ENCODE assay signal across 27 mouse cellular contexts in the genomic region with DNA sequence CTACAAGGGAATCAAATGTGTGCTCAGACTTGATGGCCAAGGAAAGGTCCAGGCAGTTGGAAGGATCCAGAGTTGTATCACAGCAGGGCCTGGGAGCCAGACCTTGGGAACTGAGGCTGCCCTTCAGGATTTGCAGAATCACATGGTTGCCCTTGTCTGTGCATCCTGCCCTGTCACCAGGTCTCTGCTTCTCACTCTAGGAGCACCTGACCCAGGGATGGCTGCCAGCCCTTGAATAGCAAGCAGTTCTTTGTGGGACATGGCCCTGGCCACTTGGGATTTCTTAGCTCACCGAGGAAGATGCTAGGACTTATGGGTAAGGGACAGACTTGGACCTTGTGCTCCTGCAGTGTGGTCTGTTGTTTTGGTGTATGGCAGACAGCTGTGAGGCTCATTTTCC. TPM values are rescaled to one million over a fixed set of nuclear protein-coding genes. Genes with fewer than 3 reads are reported as not detected.
DNase-seq lines count a peak whose midpoint lies in the region; ATAC-seq lines count a peak whose summit lies in the region.
"Had no signal": no experiment of that assay in that cellular context is flagged by ENCODE, and none has a peak within 500 bp of the region (broad histone marks: within the 10 kb centered on the region; RNA-seq: fewer than 3 reads in every experiment).

No protein-coding gene starts in this region.

- no peaks in the 10 kb centered on the region for H3K27me3 ChIP-seq in heart, embryonic 11.5 days (ENCODE audit: control insufficient read depth, insufficient read depth, low read length)
- no peaks in the 10 kb centered on the region for H3K27me3 ChIP-seq in heart, embryonic 16.5 days (ENCODE audit: control insufficient read depth, insufficient read depth, low read length)
- H3K27me3 ChIP-seq: CH12.LX; forebrain, embryonic 15.5 days; hindbrain, embryonic 15.5 days; limb, embryonic 12.5 days; liver, embryonic 15.5 days had no signal

- peak overlapping the region; percentile 25; the same call in 1 of the 2 replicates for H3K27ac ChIP-seq in heart, embryonic 11.5 days (ENCODE audit: low read depth, low read length)
- H3K27ac ChIP-seq in heart, embryonic 16.5 days (ENCODE audit: low read length), result peak overlapping the region; percentile 57
- H3K27ac ChIP-seq: forebrain, embryonic 15.5 days; hindbrain, embryonic 10.5 days; hindbrain, embryonic 15.5 days; layer of hippocampus, adult 2 months; left cerebral cortex, adult 2 months; limb, embryonic 12.5 days; liver, embryonic 15.5 days had no signal

- no peak overlapping the region for H3K4me3 ChIP-seq in heart, embryonic 11.5 days (ENCODE audit: low read depth, low read length)
- no peak overlapping the region for H3K4me3 ChIP-seq in heart, embryonic 16.5 days (ENCODE audit: low read length)
- H3K4me3 ChIP-seq: forebrain, embryonic 15.5 days; hindbrain, embryonic 10.5 days; hindbrain, embryonic 15.5 days; layer of hippocampus, adult 2 months; left cerebral cortex, adult 2 months; limb, embryonic 12.5 days; liver, embryonic 15.5 days had no signal

- peaks cover 54% of the 10 kb centered on the region for H3K4me1 ChIP-seq in heart, embryonic 11.5 days (ENCODE audit: control insufficient read depth, insufficient read depth, low read length)
- peaks cover 64% of the 10 kb centered on the region for H3K4me1 ChIP-seq in heart, embryonic 16.5 days (ENCODE audit: control insufficient read depth, insufficient read depth, low read length)

- no peak overlapping the region for H3K9ac ChIP-seq in heart, embryonic 11.5 days (ENCODE audit: low read depth, low read length)
- H3K9ac ChIP-seq in heart, embryonic 16.5 days (ENCODE audit: low read length), result peak overlapping the region; percentile 29; the same call in 1 of the 2 replicates
- H3K9ac ChIP-seq: forebrain, embryonic 15.5 days; hindbrain, embryonic 15.5 days; limb, embryonic 12.5 days; liver, embryonic 15.5 days; lung, embryonic 14.5 days had no signal

- intact Hi-C loops in heart, postnatal 14 days (cut with DNase I), result no loop called here

- H3K9me3 ChIP-seq in heart, embryonic 11.5 days (replicated peaks; ENCODE audit: control insufficient read depth, low read length), result no peaks in the 10 kb centered on the region
- no peaks in the 10 kb centered on the region for H3K9me3 ChIP-seq in heart, embryonic 16.5 days (replicated peaks; ENCODE audit: control insufficient read depth, low read length)
- H3K9me3 ChIP-seq: forebrain, embryonic 15.5 days; hindbrain, embryonic 10.5 days; hindbrain, embryonic 15.5 days; limb, embryonic 12.5 days; liver, embryonic 15.5 days had no signal

- peak; percentile 45 for DNase-seq in adrenal gland, postnatal 14 days
- no peak for DNase-seq in adrenal gland, adult 8-10 months
- DNase-seq in heart, postnatal 4 days, result no peak
- DNase-seq in heart, postnatal 14 days, result no peak
- DNase-seq in kidney, postnatal 25 days, result peak; percentile 57 to 78
- DNase-seq in kidney, postnatal 10 days, result no peak
- DNase-seq: adrenal gland, adult 2 months; cerebellum, adult 9-10 months; cerebellum, postnatal 36 days; kidney, adult 8-10 months; lung, embryonic 14.5 days; lung, postnatal 14 days; midbrain, embryonic 14.5 days; thymus, adult 2 months; thymus, postnatal 36 days had no signal

- H3K36me3 ChIP-seq in heart, embryonic 11.5 days (ENCODE audit: control insufficient read depth, insufficient read depth, low read length), result peaks cover 3% of the 10 kb centered on the region; the same call in 1 of the 2 replicates
- H3K36me3 ChIP-seq in heart, embryonic 16.5 days (ENCODE audit: control insufficient read depth, insufficient read depth), result peaks cover 6% of the 10 kb centered on the region; the same call in 1 of the 2 replicates
- H3K36me3 ChIP-seq: forebrain, embryonic 15.5 days; hindbrain, embryonic 15.5 days; liver, embryonic 15.5 days had no signal

- H3K4me2 ChIP-seq in heart, embryonic 11.5 days, result no peak overlapping the region
- H3K4me2 ChIP-seq in heart, embryonic 16.5 days (ENCODE audit: low read depth, low read length), result no peak overlapping the region
- H3K4me2 ChIP-seq: forebrain, embryonic 15.5 days; hindbrain, embryonic 15.5 days; limb, embryonic 12.5 days; liver, embryonic 15.5 days; lung, embryonic 14.5 days had no signal

- ATAC-seq in heart, embryonic 11.5 days (replicated peaks; ENCODE audit: insufficient number of reproducible peaks, low FRiP score, low TSS enrichment), result no peak
- peak; percentile 26 for ATAC-seq in heart, embryonic 16.5 days (replicated peaks; ENCODE audit: extremely low read depth, insufficient read depth, low FRiP score)
- ATAC-seq: activated CD4-positive, CD25-positive, alpha-beta regulatory T cell, adult 4 months; forebrain, embryonic 15.5 days; inflammation-experienced regulatory T-cells, adult 6 months had no signal

- WGBS in heart, embryonic 11.5 days (ENCODE audit: insufficient replicate concordance), result 74% methylated on average over 1 of the region's 1 CpGs
- WGBS in heart, embryonic 16.5 days, result 56% methylated on average over 1 of the region's 1 CpGs

RNA-seq across cellular contexts. Expression of a gene that starts 42.3 kb away (rescaled TPM):
- total RNA-seq in adrenal gland, postnatal 14 days (2021), result 15.0 and 19.1 TPM in 2 replicates
- total RNA-seq in adrenal gland, adult 8-10 months (2022), result 10 to 100 TPM; 19.5 to 29.4 (median 26.4) TPM
- polyA plus RNA-seq in heart, embryonic 11.5 days (2014; fragmentation: Nextera tagmentation; extraction: Ambion mirVana), result 15.3 and 25.2 TPM in 2 replicates
- 10 to 100 TPM; 43.5 to 45.3 TPM for total RNA-seq in heart, postnatal 4 days (2021)
- polyA plus RNA-seq in heart, embryonic 16.5 days (2015; fragmentation: Nextera tagmentation; extraction: Ambion mirVana), result 19.2 and 25.0 TPM in 2 replicates
- total RNA-seq in heart, postnatal 14 days (2021), result 10 to 100 TPM; 15.5 to 17.1 TPM
- total RNA-seq: CH12.LX had no signal

Comparison
In these comparisons a context has a peak if more than half of its experiments do, and no peak if none do; other contexts are left out.
1. DNase-seq: peak in adrenal gland, postnatal 14 days (single experiment) and kidney, postnatal 25 days (2 of 2); none in adrenal gland, adult 8-10 months (single experiment), heart, postnatal 4 days (single experiment), heart, postnatal 14 days (0 of 2) and kidney, postnatal 10 days (single experiment).